Mouse (Mus musculus): ENCODE measurements at regions not wholly inside any gene's neighbourhood (a gene's known extent, or its start where the extent isn't known, plus 50 kb on each side); places are given as distances from the start of the nearest gene placed in this dataset.
A peak's percentile ranks its signal among the peaks of the same experiment; 100 is the strongest.

DNA sequence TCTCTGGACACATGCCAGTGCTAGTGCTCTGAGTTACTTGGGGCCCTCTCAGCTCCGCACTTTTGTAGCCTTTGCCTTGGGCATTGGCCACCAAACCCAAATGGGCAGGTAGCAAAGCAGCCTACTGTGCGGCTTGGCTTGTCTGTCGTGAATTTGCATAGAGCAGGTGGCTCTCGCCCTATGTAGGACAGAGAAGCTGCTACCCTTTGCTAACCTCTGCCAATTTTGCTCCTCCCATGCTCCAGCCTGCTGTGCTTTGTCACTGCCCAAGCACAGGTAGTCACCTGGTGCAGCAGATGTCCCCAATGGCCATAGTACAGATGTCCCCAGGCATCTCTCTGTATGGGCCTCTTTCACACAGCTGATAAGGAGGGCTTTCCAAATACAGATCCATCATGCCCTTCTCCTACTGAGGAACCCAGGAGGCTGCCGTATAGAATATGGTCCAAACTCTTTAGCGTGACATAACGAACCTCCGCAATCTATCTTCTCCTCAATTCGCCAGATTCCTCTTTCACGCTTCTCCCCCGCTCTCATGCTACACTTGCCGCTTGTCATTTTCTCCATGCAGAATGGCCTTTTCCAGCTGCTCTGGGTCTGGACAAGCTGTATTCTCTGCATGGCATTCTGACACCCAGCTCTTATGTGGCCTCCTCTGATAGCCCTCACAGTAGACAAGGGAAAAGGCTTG lies 143.7 kb upstream of the Snx19 start:
- no peak overlapping the region for H3K27ac ChIP-seq (ENCODE audit: low read depth)
- H3K4me2 ChIP-seq (ENCODE audit: low read length): no peak overlapping the region
- ATAC-seq (replicated peaks; ENCODE audit: low FRiP score, low TSS enrichment, low read depth): no peak
- peak; percentile 16 for DNase-seq (ENCODE audit: low spot score)
- 88% methylated on average over 12 of the region's 12 CpGs for WGBS
- H3K9ac ChIP-seq (ENCODE audit: low read length): no peak overlapping the region
- no peaks in the 10 kb centered on the region for H3K9me3 ChIP-seq (ENCODE audit: control insufficient read depth, low read length)
- H3K4me1 ChIP-seq (replicated peaks; ENCODE audit: control insufficient read depth, insufficient read depth, low read length): no peaks in the 10 kb centered on the region
- no peaks in the 10 kb centered on the region for H3K36me3 ChIP-seq (ENCODE audit: control insufficient read depth, insufficient read depth, low read length)
- no peak overlapping the region for H3K4me3 ChIP-seq (ENCODE audit: low read depth, low read length)
- H3K27me3 ChIP-seq (replicated peaks; ENCODE audit: control insufficient read depth, insufficient read depth, low read length): no peaks in the 10 kb centered on the region

DNA sequence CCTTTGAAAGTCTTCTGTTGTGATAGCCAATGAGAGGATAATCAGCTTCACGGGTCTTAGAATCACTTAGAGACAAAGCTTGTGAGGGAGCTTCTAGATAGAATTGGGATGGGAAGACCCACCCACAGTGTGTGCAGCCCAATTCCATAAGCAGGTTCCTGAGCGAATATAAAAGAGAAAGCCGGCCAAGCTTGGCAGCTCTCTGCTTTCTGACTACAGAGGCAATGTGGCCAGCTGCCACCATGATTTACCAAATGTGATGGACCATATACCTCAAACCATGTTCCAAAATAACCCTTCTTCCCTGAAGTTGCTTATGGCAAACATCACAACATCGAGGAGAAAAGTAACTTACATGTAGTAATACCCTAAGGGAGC lies 143.1 kb upstream of the Snx19 start:
- DNase-seq (ENCODE audit: low spot score) (peak; percentile 15), ATAC-seq (replicated peaks; ENCODE audit: low FRiP score, low TSS enrichment, low read depth) (no peak)
- Histone ChIP-seq H3K27ac (ENCODE audit: low read depth) (no peak overlapping the region), H3K4me1 (replicated peaks; ENCODE audit: control insufficient read depth, insufficient read depth, low read length) (no peaks in the 10 kb centered on the region), H3K9me3 (ENCODE audit: control insufficient read depth, low read length) (no peaks in the 10 kb centered on the region), H3K27me3 (replicated peaks; ENCODE audit: control insufficient read depth, insufficient read depth, low read length) (no peaks in the 10 kb centered on the region), H3K9ac (ENCODE audit: low read length) (no peak overlapping the region), H3K36me3 (ENCODE audit: control insufficient read depth, insufficient read depth, low read length) (no peaks in the 10 kb centered on the region), H3K4me2 (ENCODE audit: low read length) (no peak overlapping the region), H3K4me3 (ENCODE audit: low read depth, low read length) (no peak overlapping the region)
- WGBS: 93% methylated on average over 4 of the region's 4 CpGs

DNA sequence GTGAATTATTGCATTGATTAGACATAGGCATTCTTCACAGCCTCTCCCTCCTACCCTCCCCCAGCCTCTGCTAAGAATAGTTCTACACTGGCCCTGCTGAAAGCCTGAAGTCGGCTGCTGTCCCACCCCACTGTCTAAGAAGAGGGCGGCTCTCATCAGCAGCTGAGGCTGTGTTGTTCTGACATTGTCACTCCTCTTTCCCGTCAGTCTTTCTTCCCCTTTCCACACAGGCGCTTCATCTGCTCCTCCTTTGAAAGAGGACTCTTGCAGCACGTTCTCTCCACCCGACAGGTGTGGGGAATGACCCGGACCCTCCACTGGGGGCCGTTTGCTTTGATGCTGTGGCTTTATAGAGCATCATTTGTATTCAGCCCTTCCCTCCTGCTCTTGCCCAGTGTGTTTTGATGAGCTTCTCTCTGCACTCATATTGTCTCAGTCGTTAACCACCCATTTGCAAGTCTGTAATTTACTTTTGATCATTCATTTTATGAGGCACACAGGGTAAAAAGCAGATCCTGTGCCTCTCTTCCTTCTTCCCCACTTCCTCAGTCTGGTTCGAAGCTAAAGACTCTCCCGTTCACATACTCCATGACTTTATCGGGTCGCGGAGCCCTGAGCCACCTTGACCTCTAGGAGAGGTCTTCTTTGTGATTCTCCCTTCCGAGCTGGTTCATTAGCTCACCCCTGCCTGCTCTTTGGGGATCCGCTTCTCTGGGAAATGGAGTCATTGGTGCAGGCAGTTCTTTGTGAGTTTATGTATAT lies 142.2 kb upstream of the Snx19 start:
- Histone ChIP-seq H3K27me3 (replicated peaks; ENCODE audit: control insufficient read depth, insufficient read depth, low read length) (no peaks in the 10 kb centered on the region), H3K4me1 (replicated peaks; ENCODE audit: control insufficient read depth, insufficient read depth, low read length) (no peaks in the 10 kb centered on the region), H3K9me3 (ENCODE audit: control insufficient read depth, low read length) (no peaks in the 10 kb centered on the region), H3K27ac (ENCODE audit: low read depth) (no peak overlapping the region), H3K9ac (ENCODE audit: low read length) (no peak overlapping the region), H3K36me3 (ENCODE audit: control insufficient read depth, insufficient read depth, low read length) (no peaks in the 10 kb centered on the region), H3K4me2 (ENCODE audit: low read length) (no peak overlapping the region), H3K4me3 (ENCODE audit: low read depth, low read length) (no peak overlapping the region)
- no peak for DNase-seq (ENCODE audit: low spot score)
- no peak for ATAC-seq (replicated peaks; ENCODE audit: low FRiP score, low TSS enrichment, low read depth)
- 31% methylated on average over 16 of the region's 16 CpGs for WGBS

DNA sequence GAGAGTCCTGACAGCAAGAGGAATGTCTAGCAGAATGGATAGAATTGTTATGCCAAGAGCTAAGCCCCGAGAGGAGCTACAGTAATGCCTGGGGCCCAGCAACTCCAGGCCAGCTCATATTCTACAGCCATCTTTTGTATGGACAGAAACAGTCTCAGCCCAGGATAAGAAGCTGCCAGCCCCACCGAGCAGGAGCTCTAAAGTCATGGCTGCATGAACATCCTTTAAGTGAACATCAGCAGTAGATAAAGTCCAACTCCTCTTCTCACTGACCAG lies 141.6 kb upstream of the Snx19 start:
- H3K36me3 ChIP-seq (ENCODE audit: control insufficient read depth, insufficient read depth, low read length): no peaks in the 10 kb centered on the region
- DNase-seq (ENCODE audit: low spot score) (no peak), ATAC-seq (replicated peaks; ENCODE audit: low FRiP score, low TSS enrichment, low read depth) (no peak)
- H3K4me3 ChIP-seq (ENCODE audit: low read depth, low read length): no peak overlapping the region
- H3K27ac ChIP-seq (ENCODE audit: low read depth): no peak overlapping the region
- WGBS: 55% methylated on average over 2 of the region's 2 CpGs
- no peaks in the 10 kb centered on the region for H3K9me3 ChIP-seq (ENCODE audit: control insufficient read depth, low read length)
- H3K4me2 ChIP-seq (ENCODE audit: low read length): no peak overlapping the region
- no peak overlapping the region for H3K9ac ChIP-seq (ENCODE audit: low read length)
- no peaks in the 10 kb centered on the region for H3K27me3 ChIP-seq (replicated peaks; ENCODE audit: control insufficient read depth, insufficient read depth, low read length)
- H3K4me1 ChIP-seq (replicated peaks; ENCODE audit: control insufficient read depth, insufficient read depth, low read length): no peaks in the 10 kb centered on the region

DNA sequence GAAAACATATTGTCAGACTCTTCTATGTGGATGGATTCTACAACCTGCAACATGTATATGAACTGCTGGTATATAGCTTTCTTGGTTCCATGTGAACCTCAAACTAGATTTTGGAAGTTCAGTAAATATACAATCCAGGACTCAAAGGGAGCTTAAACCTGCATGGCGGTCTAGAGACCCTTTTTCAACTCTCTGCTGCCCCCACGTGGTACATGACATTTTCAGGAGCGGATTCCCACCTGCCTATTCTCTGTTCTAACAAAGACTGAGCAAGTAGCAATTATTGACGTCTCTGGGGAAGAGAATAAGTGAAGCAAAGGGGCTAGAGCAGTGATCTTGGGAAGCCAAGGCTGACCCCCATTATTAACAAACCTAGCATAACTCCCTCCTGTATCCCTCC lies 127.1 kb upstream of the Snx19 start:
- H3K36me3 ChIP-seq (ENCODE audit: control insufficient read depth, insufficient read depth, low read length): no peaks in the 10 kb centered on the region
- no peak overlapping the region for H3K4me3 ChIP-seq (ENCODE audit: low read depth, low read length)
- no peaks in the 10 kb centered on the region for H3K27me3 ChIP-seq (replicated peaks; ENCODE audit: control insufficient read depth, insufficient read depth, low read length)
- peak; percentile 64 for DNase-seq (ENCODE audit: low spot score)
- no peak overlapping the region for H3K9ac ChIP-seq (ENCODE audit: low read length)
- ATAC-seq (replicated peaks; ENCODE audit: low FRiP score, low TSS enrichment, low read depth): no peak
- H3K9me3 ChIP-seq (ENCODE audit: control insufficient read depth, low read length): no peaks in the 10 kb centered on the region
- H3K27ac ChIP-seq (ENCODE audit: low read depth): no peak overlapping the region
- H3K4me2 ChIP-seq (ENCODE audit: low read length): no peak overlapping the region
- H3K4me1 ChIP-seq (replicated peaks; ENCODE audit: control insufficient read depth, insufficient read depth, low read length): no peaks in the 10 kb centered on the region
- 16% methylated on average over 4 of the region's 4 CpGs for WGBS

DNA sequence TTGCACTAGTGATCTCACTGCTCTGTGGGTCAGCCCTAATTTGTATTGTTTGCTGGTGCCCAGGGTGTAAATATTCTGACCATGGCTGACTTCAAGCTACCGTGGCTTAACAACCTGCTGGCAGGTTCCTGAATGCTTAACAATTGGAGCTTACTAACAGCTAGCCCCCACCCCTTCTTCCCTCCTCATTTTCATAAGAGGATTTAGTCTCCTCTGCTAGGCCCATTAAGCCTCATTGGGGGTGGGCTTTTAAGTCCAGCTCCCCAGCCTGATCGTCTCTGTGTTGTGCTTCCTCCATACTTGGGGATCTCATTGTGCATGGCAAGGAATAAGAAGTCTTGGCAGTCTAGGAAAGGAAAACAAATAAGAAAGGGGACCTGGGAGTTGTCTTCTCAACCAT lies 118.6 kb upstream of the Snx19 start:
- no peaks in the 10 kb centered on the region for H3K36me3 ChIP-seq (ENCODE audit: control insufficient read depth, insufficient read depth, low read length)
- H3K4me2 ChIP-seq (ENCODE audit: low read length): no peak overlapping the region
- H3K27me3 ChIP-seq (replicated peaks; ENCODE audit: control insufficient read depth, insufficient read depth, low read length): no peaks in the 10 kb centered on the region
- DNase-seq (ENCODE audit: low spot score) (no peak), ATAC-seq (replicated peaks; ENCODE audit: low FRiP score, low TSS enrichment, low read depth) (no peak)
- H3K9me3 ChIP-seq (ENCODE audit: control insufficient read depth, low read length): no peaks in the 10 kb centered on the region
- no peaks in the 10 kb centered on the region for H3K4me1 ChIP-seq (replicated peaks; ENCODE audit: control insufficient read depth, insufficient read depth, low read length)
- no peak overlapping the region for H3K4me3 ChIP-seq (ENCODE audit: low read depth, low read length)
- 12% methylated on average over 2 of the region's 2 CpGs for WGBS
- H3K27ac ChIP-seq (ENCODE audit: low read depth): no peak overlapping the region
- no peak overlapping the region for H3K9ac ChIP-seq (ENCODE audit: low read length)

DNA sequence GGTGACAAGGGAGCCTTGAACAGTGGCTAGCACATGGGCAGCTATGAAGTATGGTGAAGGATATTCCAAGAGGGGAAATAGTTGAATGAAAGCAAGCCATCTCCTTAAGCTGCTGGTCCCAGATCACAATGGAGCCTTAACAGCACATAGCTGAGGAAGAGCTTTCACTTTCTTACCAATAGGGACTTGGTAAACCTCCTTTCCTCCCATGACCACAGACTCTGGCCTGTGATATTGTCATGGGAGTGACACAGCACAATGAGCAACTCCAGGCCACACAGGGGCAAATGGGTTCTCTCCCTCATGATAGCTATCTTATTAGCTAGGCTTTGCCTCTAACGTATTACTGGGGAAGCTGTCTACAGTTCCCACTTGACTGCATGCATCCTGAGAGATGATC lies 113.5 kb upstream of the Snx19 start:
- no peak overlapping the region for H3K27ac ChIP-seq (ENCODE audit: low read depth)
- H3K4me2 ChIP-seq (ENCODE audit: low read length): no peak overlapping the region
- no peaks in the 10 kb centered on the region for H3K9me3 ChIP-seq (ENCODE audit: control insufficient read depth, low read length)
- H3K4me3 ChIP-seq (ENCODE audit: low read depth, low read length): no peak overlapping the region
- no peaks in the 10 kb centered on the region for H3K36me3 ChIP-seq (ENCODE audit: control insufficient read depth, insufficient read depth, low read length)
- DNase-seq (ENCODE audit: low spot score): no peak
- H3K9ac ChIP-seq (ENCODE audit: low read length): no peak overlapping the region
- H3K4me1 ChIP-seq (replicated peaks; ENCODE audit: control insufficient read depth, insufficient read depth, low read length): no peaks in the 10 kb centered on the region; the same call in 1 of the 2 replicates
- no peaks in the 10 kb centered on the region for H3K27me3 ChIP-seq (replicated peaks; ENCODE audit: control insufficient read depth, insufficient read depth, low read length)
- ATAC-seq (replicated peaks; ENCODE audit: low FRiP score, low TSS enrichment, low read depth): no peak
- 91% methylated on average over 1 of the region's 1 CpGs for WGBS

DNA sequence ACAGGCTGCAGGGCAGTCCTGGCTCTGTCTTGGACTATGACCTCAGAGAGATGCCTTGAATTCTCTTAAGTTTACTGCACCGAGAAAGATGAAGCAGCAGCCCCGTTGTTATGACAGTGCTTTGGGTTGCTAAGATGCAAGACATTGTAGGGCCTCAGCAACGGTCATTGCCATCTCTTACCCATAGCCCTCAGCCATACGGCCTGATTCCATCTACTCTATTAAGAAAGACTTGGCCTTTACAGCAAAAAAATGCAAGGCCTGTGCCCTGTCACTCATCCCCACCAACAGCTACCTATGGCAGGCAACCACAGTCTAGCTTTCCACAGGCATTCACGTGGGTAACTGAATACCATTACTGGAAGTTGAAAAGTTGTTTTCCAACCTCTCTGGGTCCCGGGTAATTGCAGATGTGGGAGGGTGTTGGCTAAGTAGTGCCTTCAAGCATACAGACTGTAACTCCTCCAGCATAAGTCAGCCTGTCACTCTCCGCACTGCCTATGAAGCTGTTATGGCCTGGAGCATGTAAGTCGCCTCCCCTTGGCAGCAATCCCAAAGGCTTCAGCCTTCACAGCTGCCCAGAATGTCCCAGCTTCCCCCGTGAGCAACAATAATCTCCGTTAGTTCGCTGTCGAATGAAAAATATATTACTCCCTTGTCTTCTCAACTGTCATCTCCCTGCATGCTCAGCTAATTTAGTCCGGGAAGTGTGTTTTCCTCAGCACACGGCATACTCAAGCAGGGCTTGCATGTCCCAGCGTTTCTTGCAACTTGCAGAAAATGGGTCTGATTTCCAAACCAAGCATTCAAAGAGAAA lies 112.3 kb upstream of the Snx19 start:
- no peak overlapping the region for H3K9ac ChIP-seq (ENCODE audit: low read length)
- no peaks in the 10 kb centered on the region for H3K9me3 ChIP-seq (ENCODE audit: control insufficient read depth, low read length)
- 45% methylated on average over 15 of the region's 15 CpGs for WGBS
- peak overlapping the region; percentile 51; the same call in 1 of the 2 replicates for H3K27ac ChIP-seq (ENCODE audit: low read depth)
- H3K36me3 ChIP-seq (ENCODE audit: control insufficient read depth, insufficient read depth, low read length): no peaks in the 10 kb centered on the region
- ATAC-seq (replicated peaks; ENCODE audit: low FRiP score, low TSS enrichment, low read depth): 0 out of 2 replicates have a peak, but pooled peaks have one; percentile 15
- peak; percentile 61 for DNase-seq (ENCODE audit: low spot score)
- peak overlapping the region; percentile 33 for H3K4me2 ChIP-seq (ENCODE audit: low read length)
- no peak overlapping the region for H3K4me3 ChIP-seq (ENCODE audit: low read depth, low read length)
- H3K27me3 ChIP-seq (replicated peaks; ENCODE audit: control insufficient read depth, insufficient read depth, low read length): no peaks in the 10 kb centered on the region
- no peaks in the 10 kb centered on the region; the same call in 1 of the 2 replicates for H3K4me1 ChIP-seq (replicated peaks; ENCODE audit: control insufficient read depth, insufficient read depth, low read length)

Data from intestine, embryonic 14.5 days (tissue).